Mouse (Mus musculus): ENCODE measurements at regions not wholly inside any gene's neighbourhood (a gene's known extent, or its start where the extent isn't known, plus 50 kb on each side); places are given as distances from the start of the nearest gene placed in this dataset.

DNA sequence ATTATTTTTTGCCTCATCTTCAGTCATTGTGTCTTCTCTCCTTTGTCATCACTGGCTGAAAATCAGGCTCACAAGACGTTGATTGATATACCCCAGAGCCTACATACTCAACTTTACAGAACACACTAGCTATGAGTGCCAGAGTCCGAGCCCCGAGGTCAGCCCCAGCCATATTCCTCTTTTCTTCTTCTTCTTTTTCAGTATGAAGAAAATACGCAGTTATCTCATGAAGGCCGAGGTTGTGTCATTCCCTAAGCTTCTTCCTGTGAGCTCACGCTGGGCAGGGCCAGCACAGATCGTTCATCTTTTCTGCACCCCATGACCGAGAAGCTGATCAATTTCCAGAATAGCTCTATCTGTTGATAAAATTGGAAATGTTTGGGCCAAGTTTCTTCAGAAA, 192.7 kb upstream of the Unc93a2 start:
- H3K4me3 ChIP-seq = no peak overlapping the region
- no peak overlapping the region for H3K27ac ChIP-seq (replicated peaks)
- no peaks in the 10 kb centered on the region for H3K4me1 ChIP-seq (replicated peaks)
- H3K4me2 ChIP-seq = no peak overlapping the region
- H3K9me3 ChIP-seq = no peaks in the 10 kb centered on the region
- no peak overlapping the region for H3K9ac ChIP-seq
- H3K36me3 ChIP-seq = no peaks in the 10 kb centered on the region
- 93% methylated on average over 8 of the region's 8 CpGs for WGBS
- ATAC-seq (ENCODE audit: low read depth) = no peak
- H3K27me3 ChIP-seq = no peaks in the 10 kb centered on the region

DNA sequence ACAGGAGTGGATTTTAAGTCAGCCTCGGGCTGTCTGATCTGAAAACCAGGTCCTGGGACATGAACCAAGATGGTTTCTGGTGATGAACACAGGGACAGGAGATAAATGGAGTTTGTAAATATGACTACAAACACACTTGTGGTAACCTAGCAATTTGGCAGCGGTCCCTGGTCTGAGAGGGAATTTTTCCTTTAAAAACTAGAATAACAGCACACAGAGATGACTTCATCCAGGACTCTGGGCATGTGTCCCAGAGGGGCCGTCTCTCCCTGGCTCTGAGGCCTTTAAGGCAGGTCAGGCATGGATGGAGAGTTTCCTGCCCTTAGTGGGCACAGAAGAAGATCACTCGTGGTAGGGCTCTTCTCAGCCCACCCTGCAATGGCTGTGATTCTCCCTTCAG, 192.0 kb upstream of the Unc93a2 start:
- H3K27ac ChIP-seq (replicated peaks) = no peak overlapping the region
- WGBS = 74% methylated on average over 4 of the region's 4 CpGs

DNA sequence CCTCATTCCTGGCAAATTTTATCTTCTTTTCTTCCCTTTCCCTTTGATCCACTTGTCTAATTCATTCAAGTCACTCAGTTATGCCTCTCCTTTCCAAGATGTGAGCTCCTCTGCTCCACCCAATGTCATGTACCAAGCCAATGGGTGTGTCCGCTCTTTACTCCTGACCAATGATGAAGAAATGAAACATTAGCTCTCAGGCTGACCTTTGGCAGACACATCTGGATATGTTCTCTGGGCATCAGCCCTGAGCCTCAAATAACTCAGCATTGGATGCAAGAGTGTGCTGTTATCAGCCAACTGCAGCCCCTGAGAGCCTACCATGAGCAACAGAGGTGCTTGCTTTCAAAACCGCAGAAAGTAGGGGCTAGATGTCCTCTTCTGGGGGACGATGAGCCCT, 186.2 kb upstream of the Unc93a2 start:
- 98% methylated on average over 3 of the region's 3 CpGs for WGBS
- H3K9me3 ChIP-seq = no peaks in the 10 kb centered on the region
- no peaks in the 10 kb centered on the region for H3K36me3 ChIP-seq
- H3K4me2 ChIP-seq = no peak overlapping the region
- ATAC-seq (ENCODE audit: low read depth) = no peak
- H3K4me1 ChIP-seq (replicated peaks) = no peaks in the 10 kb centered on the region
- no peak overlapping the region for H3K4me3 ChIP-seq
- no peak overlapping the region for H3K27ac ChIP-seq (replicated peaks)
- no peak overlapping the region for H3K9ac ChIP-seq
- H3K27me3 ChIP-seq = no peaks in the 10 kb centered on the region

More for the DNA sequence above, 192.0 kb upstream of the Unc93a2 start:
- Histone ChIP-seq H3K4me1 (replicated peaks) (no peaks in the 10 kb centered on the region), H3K36me3 (no peaks in the 10 kb centered on the region), H3K27me3 (no peaks in the 10 kb centered on the region), H3K4me3 (no peak overlapping the region), H3K9me3 (no peaks in the 10 kb centered on the region), H3K4me2 (no peak overlapping the region), H3K9ac (no peak overlapping the region)
- no peak for ATAC-seq (ENCODE audit: low read depth)

DNA sequence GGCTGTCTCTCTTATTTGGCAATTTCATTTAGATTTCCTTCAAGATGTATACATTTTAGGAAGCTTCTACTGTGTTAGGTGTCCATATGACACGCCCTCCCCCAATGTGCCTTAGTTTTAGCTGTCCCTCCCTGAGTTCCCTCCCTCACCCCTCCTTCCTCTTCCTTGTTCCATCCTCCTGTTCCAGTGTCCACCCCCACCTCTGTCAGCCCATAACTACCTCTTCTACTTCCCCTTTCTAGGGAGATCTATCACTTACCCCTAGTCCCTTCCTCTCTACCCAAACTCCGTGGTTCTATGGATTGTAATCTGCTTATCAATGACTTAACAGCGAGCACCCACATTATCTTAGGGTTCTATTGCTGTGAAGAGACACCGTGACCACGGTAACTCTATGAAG, 183.2 kb upstream of the Unc93a2 start:
- 92% methylated on average over 5 of the region's 5 CpGs for WGBS
- Histone ChIP-seq H3K36me3 (no peaks in the 10 kb centered on the region), H3K4me2 (no peak overlapping the region), H3K9ac (no peak overlapping the region), H3K27me3 (no peaks in the 10 kb centered on the region), H3K9me3 (no peaks in the 10 kb centered on the region), H3K4me1 (replicated peaks) (no peaks in the 10 kb centered on the region), H3K27ac (replicated peaks) (no peak overlapping the region), H3K4me3 (no peak overlapping the region)
- no peak for ATAC-seq (ENCODE audit: low read depth)

DNA sequence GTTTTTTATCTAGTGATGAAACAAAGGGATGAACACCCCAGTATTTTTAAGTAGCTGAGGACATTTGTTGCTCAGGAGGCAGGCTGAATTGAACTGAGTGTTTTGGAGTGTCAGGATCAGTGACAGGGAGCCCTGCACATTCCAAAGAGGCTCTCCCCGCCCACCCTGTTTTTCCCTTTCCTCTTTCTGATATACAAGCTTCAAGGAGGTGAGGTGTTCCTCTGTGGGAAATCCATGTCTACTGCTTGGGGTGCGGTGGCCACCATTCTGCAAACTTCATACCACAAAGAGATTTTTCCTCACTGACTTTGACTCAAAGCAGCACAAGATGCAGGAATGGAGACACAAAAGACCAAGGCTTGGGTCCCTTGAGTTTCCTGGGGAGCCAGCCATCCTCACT, 180.5 kb upstream of the Unc93a2 start:
- WGBS = 86% methylated on average over 2 of the region's 2 CpGs
- Histone ChIP-seq H3K9me3 (no peaks in the 10 kb centered on the region), H3K4me2 (no peak overlapping the region), H3K9ac (no peak overlapping the region), H3K4me3 (no peak overlapping the region), H3K27me3 (no peaks in the 10 kb centered on the region), H3K36me3 (no peaks in the 10 kb centered on the region), H3K4me1 (replicated peaks) (no peaks in the 10 kb centered on the region), H3K27ac (replicated peaks) (no peak overlapping the region)
- ATAC-seq (ENCODE audit: low read depth) = no peak

DNA sequence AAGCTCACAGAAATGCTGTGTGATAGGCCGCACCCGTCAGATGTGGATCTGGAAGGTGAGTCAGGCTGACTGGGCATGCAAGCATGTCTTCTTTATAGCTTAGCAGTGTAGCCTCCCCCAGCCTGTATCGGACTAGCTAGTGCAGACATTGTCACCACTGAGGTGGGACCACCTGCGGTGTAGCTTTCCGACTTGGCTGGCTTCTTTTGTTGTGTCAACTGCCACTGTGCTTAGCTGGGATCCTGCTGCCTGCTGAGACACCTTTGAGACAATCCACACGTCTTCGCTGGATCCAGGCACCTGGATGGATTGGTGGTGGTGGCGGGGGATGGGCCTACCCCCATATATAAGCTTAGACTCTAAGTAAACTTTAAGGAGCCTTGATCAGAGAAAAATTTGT, 177.7 kb upstream of the Unc93a2 start:
- Histone ChIP-seq H3K9ac (no peak overlapping the region), H3K27ac (replicated peaks) (no peak overlapping the region), H3K4me2 (no peak overlapping the region), H3K4me3 (no peak overlapping the region), H3K9me3 (no peaks in the 10 kb centered on the region), H3K36me3 (no peaks in the 10 kb centered on the region), H3K27me3 (no peaks in the 10 kb centered on the region), H3K4me1 (replicated peaks) (no peaks in the 10 kb centered on the region)
- no peak for ATAC-seq (ENCODE audit: low read depth)
- 29% methylated on average over 8 of the region's 8 CpGs for WGBS

DNA sequence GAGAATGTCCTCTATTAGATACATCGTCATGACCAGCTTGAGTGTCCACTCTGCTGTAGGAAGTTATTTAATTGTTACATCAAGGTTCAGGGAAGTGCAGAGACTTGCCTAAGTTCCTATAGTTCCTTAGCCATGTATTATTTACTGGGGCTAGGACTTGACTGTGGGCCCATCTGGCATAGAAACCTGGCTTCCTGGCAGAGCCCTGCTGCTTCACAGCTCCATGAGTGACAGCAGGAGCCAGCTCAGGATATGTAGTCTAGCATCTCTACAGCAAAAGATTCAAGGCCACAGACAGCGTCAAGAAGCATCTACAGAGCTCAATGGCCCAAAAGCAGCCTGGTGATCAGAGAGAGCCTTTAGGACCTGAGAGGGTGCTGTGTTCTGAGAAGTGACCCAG, 163.2 kb upstream of the Unc93a2 start:
- Histone ChIP-seq H3K36me3 (no peaks in the 10 kb centered on the region), H3K27ac (replicated peaks) (no peak overlapping the region), H3K9me3 (no peaks in the 10 kb centered on the region), H3K4me2 (no peak overlapping the region), H3K4me3 (no peak overlapping the region), H3K4me1 (replicated peaks) (no peaks in the 10 kb centered on the region), H3K9ac (no peak overlapping the region), H3K27me3 (no peaks in the 10 kb centered on the region)
- no peak for ATAC-seq (ENCODE audit: low read depth)
- 95% methylated on average over 2 of the region's 2 CpGs for WGBS

DNA sequence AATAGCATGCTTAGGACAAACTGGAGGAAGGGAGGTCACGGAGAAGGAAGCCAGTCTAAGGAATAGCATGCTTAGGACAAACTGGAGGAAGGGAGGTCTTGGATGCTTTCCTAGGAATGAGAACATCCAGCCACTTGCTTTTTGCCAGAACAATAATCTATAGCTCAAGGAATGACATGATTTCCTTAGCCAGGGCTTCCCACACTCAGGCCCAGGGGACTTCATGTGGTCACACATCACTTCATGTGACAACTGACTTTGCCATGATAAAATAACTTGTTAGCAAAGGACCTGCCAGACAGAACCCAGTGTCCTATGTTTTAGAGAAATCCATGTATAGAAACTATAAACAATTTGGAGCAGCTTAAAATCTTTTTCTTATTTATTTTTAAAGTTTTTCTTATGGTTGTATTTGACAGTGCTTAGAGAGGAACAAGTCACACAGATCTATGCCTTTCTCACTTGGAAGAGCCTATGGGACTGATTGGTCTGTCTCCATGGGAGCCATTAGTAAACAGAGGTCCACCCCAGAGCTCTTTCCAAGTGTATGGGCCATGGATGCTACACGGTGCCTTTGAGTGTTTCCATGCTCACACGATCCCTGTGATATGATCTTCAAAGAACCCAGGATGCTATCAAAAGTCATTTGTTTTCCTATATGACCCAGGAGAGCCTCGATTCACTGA, 153.3 kb upstream of the Unc93a2 start:
- no peak for ATAC-seq (ENCODE audit: low read depth)
- Histone ChIP-seq H3K4me3 (no peak overlapping the region), H3K9me3 (0 out of 2 replicates have a peak, but pooled peaks cover 3% of the 10 kb centered on the region), H3K9ac (no peak overlapping the region), H3K27me3 (no peaks in the 10 kb centered on the region), H3K36me3 (no peaks in the 10 kb centered on the region), H3K27ac (replicated peaks) (no peak overlapping the region), H3K4me1 (replicated peaks) (no peaks in the 10 kb centered on the region), H3K4me2 (no peak overlapping the region)
- WGBS = 78% methylated on average over 4 of the region's 4 CpGs

DNA sequence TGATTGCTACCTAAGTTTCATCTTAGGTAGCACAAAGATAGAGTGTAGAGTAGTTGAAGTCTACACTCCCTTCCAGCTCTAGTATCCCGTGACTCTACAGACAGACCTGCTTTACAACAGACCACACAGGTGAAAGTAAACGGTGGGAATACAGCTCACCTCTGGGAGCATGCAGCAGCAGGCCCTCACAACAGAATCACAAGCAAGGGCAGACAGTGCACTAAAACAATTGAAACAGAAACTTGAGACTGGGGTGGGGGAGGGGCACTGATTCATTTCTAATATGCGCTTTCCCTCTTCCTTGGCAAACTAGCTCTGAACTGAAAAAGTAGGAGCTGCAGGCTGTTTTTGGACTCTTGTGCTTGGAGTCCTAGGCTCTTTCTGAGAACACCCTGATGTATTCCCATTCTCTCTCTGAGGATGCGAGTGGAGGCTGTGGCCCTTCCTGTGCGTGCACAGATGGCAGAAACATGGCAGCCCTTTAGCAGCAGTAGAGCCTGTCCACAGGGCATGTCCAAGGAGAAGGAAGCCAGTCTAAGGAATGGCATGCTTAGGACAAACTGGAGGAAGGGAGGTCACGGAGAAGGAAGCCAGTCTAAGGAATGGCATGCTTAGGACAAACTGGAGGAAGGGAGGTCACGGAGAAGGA, 152.5 kb upstream of the Unc93a2 start:
- no peak overlapping the region for H3K4me3 ChIP-seq
- WGBS = 76% methylated on average over 7 of the region's 7 CpGs
- no peak overlapping the region for H3K4me2 ChIP-seq
- no peak overlapping the region for H3K9ac ChIP-seq
- no peak for ATAC-seq (ENCODE audit: low read depth)
- H3K9me3 ChIP-seq = 0 out of 2 replicates have a peak, but pooled peaks cover 3% of the 10 kb centered on the region
- no peaks in the 10 kb centered on the region for H3K36me3 ChIP-seq
- no peaks in the 10 kb centered on the region for H3K4me1 ChIP-seq (replicated peaks)
- H3K27me3 ChIP-seq = no peaks in the 10 kb centered on the region
- no peak overlapping the region for H3K27ac ChIP-seq (replicated peaks)

DNA sequence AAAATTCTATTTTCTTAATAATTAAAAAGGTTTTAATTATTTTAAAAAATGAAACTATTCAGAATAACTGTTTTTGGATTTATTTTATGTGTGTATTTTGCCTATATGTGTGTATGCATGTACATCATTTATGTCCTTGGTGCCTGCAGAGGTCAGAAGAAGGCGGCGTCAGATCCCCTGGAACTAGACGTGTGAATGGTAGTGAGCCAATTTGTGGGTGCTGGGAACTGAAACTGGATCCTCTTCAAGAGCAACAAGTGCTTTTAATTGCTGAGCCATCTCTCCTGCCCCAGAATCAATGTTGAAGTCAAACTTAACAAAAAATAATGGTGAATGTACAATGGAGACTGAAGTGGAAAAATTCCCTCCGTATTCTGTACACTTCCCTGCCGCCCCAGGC, 151.9 kb upstream of the Unc93a2 start:
- Histone ChIP-seq H3K4me1 (replicated peaks) (no peaks in the 10 kb centered on the region), H3K36me3 (no peaks in the 10 kb centered on the region), H3K9ac (no peak overlapping the region), H3K4me2 (no peak overlapping the region), H3K27me3 (no peaks in the 10 kb centered on the region), H3K27ac (replicated peaks) (no peak overlapping the region), H3K9me3 (peaks cover 3% of the 10 kb centered on the region; the same call in 1 of the 2 replicates), H3K4me3 (no peak overlapping the region)
- ATAC-seq (ENCODE audit: low read depth) = no peak
- 91% methylated on average over 5 of the region's 5 CpGs for WGBS

DNA sequence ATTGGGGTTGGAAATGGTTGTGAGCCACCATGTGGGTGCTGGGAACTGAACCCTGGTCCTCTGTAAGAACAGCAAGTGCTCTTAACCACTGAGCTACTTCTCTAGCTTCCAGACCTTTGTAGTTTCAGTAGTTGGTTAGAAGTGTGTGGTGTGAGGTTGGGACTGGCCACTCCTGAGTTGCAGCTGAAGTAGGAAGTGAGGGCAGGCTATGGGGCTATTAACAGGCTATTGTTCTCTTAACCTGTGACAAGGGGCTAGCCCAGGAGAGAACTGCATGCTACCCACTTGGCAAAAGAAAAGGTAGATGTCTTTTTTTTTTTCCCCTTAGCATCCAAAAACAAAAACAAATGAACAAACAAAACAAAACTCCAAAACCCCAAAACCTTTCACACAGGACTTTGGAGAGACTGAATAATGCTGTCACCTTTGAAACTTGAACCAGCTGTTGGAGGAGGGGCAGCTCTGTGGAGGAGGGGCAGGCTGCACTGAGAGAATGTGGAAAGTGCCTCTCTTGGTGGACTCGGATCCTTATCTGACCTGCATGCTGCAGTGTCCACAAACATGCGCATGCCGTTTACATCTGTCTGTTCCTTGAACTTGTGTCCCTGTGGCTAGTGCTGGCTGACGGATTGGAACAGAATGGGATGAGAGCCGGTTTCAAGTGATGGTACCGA, 149.3 kb upstream of the Unc93a2 start:
- 96% methylated on average over 6 of the region's 6 CpGs for WGBS
- H3K4me3 ChIP-seq = no peak overlapping the region
- peaks cover 3% of the 10 kb centered on the region; the same call in 1 of the 2 replicates for H3K9me3 ChIP-seq
- no peak overlapping the region for H3K27ac ChIP-seq (replicated peaks)
- no peak overlapping the region for H3K4me2 ChIP-seq
- no peaks in the 10 kb centered on the region for H3K36me3 ChIP-seq
- H3K4me1 ChIP-seq (replicated peaks) = no peaks in the 10 kb centered on the region
- no peaks in the 10 kb centered on the region for H3K27me3 ChIP-seq
- no peak for ATAC-seq (ENCODE audit: low read depth)
- no peak overlapping the region for H3K9ac ChIP-seq

DNA sequence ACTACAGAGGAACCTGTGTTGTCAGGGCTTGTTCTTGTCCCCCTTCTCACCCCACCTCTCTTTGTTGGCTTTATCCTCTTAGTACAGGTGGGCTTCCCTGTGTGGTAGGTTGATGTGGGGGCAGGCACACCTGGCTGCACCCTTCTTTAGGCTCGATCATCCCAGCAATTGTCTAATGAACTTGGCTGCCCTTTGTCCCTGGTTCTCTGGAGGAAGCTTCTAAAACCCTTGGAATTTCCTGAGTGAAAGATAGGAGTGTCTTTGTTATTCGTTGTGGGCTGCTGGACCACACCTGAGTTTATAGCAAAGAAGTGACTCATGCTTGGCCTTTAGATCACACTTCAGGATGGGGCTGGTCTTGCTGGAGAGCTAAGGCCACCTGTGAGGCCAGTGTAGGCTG, 148.3 kb upstream of the Unc93a2 start:
- 77% methylated on average over 2 of the region's 2 CpGs for WGBS
- no peaks in the 10 kb centered on the region for H3K36me3 ChIP-seq
- no peaks in the 10 kb centered on the region for H3K4me1 ChIP-seq (replicated peaks)
- no peak overlapping the region for H3K4me2 ChIP-seq
- H3K9me3 ChIP-seq = peaks cover 3% of the 10 kb centered on the region; the same call in 1 of the 2 replicates
- H3K4me3 ChIP-seq = no peak overlapping the region
- ATAC-seq (ENCODE audit: low read depth) = no peak
- no peak overlapping the region for H3K9ac ChIP-seq
- no peak overlapping the region for H3K27ac ChIP-seq (replicated peaks)
- no peaks in the 10 kb centered on the region for H3K27me3 ChIP-seq
